Comparison of ENCODE assay signal across 11 mouse cellular contexts in genomic region chr3:84461687-84462086, GRCm38 (mm10). TPM values are rescaled to one million over a fixed set of nuclear protein-coding genes. Genes with fewer than 3 reads are reported as not detected.
A peak's percentile ranks its signal among the peaks of the same experiment; 100 is the strongest.
DNase-seq lines count a peak whose midpoint lies in the region; ATAC-seq and TF ChIP-seq lines count a peak whose summit lies in the region.
"Had no signal": no experiment of that assay in that cellular context is flagged by ENCODE, and none has a peak within 500 bp of the region (broad histone marks: within the 10 kb centered on the region; RNA-seq: fewer than 3 reads in every experiment).

No protein-coding gene starts in this region.

- H3K36me3 ChIP-seq in midbrain, embryonic 11.5 days (ENCODE audit: control insufficient read depth, insufficient read depth, low read length): no peaks in the 10 kb centered on the region
- no peaks in the 10 kb centered on the region for H3K36me3 ChIP-seq in midbrain, postnatal 0 days (ENCODE audit: insufficient read depth, low read length)
- no peaks in the 10 kb centered on the region for H3K36me3 ChIP-seq in hindbrain, embryonic 15.5 days
- H3K36me3 ChIP-seq in stomach, embryonic 14.5 days (ENCODE audit: control insufficient read depth, insufficient read depth, low read length): no peaks in the 10 kb centered on the region
- H3K36me3 ChIP-seq: embryonic facial prominence, embryonic 15.5 days had no signal

- peaks cover 6% of the 10 kb centered on the region; the same call in 1 of the 2 replicates for H3K4me1 ChIP-seq in midbrain, embryonic 11.5 days (ENCODE audit: control insufficient read depth, insufficient read depth, low read length)
- H3K4me1 ChIP-seq in midbrain, postnatal 0 days (ENCODE audit: insufficient read depth, low read length): no peaks in the 10 kb centered on the region
- 0 out of 2 replicates have a peak, but pooled peaks cover 14% of the 10 kb centered on the region for H3K4me1 ChIP-seq in hindbrain, embryonic 15.5 days (replicated peaks)
- H3K4me1 ChIP-seq in stomach, embryonic 14.5 days (ENCODE audit: control insufficient read depth, insufficient read depth, low read length): peaks cover 25% of the 10 kb centered on the region

- no peak overlapping the region for H3K4me3 ChIP-seq in midbrain, embryonic 11.5 days (ENCODE audit: low read depth, low read length)
- H3K4me3 ChIP-seq in midbrain, postnatal 0 days (ENCODE audit: low read depth, low read length): no peak overlapping the region
- H3K4me3 ChIP-seq in hindbrain, embryonic 15.5 days: no peak overlapping the region
- no peak overlapping the region for H3K4me3 ChIP-seq in stomach, embryonic 14.5 days (ENCODE audit: low read depth, low read length)
- H3K4me3 ChIP-seq: embryonic facial prominence, embryonic 15.5 days had no signal

- no peaks in the 10 kb centered on the region for H3K27me3 ChIP-seq in midbrain, embryonic 11.5 days (ENCODE audit: control insufficient read depth, insufficient read depth, low read length)
- no peaks in the 10 kb centered on the region for H3K27me3 ChIP-seq in midbrain, postnatal 0 days (ENCODE audit: insufficient read depth, low read length)
- H3K27me3 ChIP-seq in hindbrain, embryonic 15.5 days: no peaks in the 10 kb centered on the region
- H3K27me3 ChIP-seq in stomach, embryonic 14.5 days (ENCODE audit: control insufficient read depth, insufficient read depth, low read length): no peaks in the 10 kb centered on the region
- H3K27me3 ChIP-seq: embryonic facial prominence, embryonic 15.5 days had no signal

- 41% methylated on average over 4 of the region's 4 CpGs for WGBS in midbrain, embryonic 11.5 days
- 43% methylated on average over 4 of the region's 4 CpGs for WGBS in midbrain, postnatal 0 days
- WGBS in hindbrain, embryonic 15.5 days: 22% methylated on average over 4 of the region's 4 CpGs
- 16% methylated on average over 4 of the region's 4 CpGs for WGBS in stomach, embryonic 14.5 days

- H3K9ac ChIP-seq in midbrain, embryonic 11.5 days (ENCODE audit: low read length): no peak overlapping the region
- no peak overlapping the region for H3K9ac ChIP-seq in midbrain, postnatal 0 days (replicated peaks; ENCODE audit: low read length, poor library complexity, severe bottlenecking)
- H3K9ac ChIP-seq in hindbrain, embryonic 15.5 days: no peak overlapping the region
- H3K9ac ChIP-seq in stomach, embryonic 14.5 days (replicated peaks; ENCODE audit: low read depth, low read length): no peak overlapping the region
- H3K9ac ChIP-seq: embryonic facial prominence, embryonic 15.5 days had no signal

- no peaks in the 10 kb centered on the region for H3K9me3 ChIP-seq in midbrain, embryonic 11.5 days (ENCODE audit: control insufficient read depth, low read length)
- H3K9me3 ChIP-seq in midbrain, postnatal 0 days (ENCODE audit: low read length): no peaks in the 10 kb centered on the region
- no peaks in the 10 kb centered on the region for H3K9me3 ChIP-seq in hindbrain, embryonic 15.5 days
- H3K9me3 ChIP-seq in stomach, embryonic 14.5 days (ENCODE audit: control insufficient read depth, low read depth, low read length): no peaks in the 10 kb centered on the region
- H3K9me3 ChIP-seq: embryonic facial prominence, embryonic 15.5 days had no signal

- H3K27ac ChIP-seq in midbrain, embryonic 11.5 days (ENCODE audit: low read depth, low read length): no peak overlapping the region
- H3K27ac ChIP-seq in midbrain, postnatal 0 days (ENCODE audit: low read depth, low read length): no peak overlapping the region
- no peak overlapping the region for H3K27ac ChIP-seq in hindbrain, embryonic 15.5 days (replicated peaks)
- no peak overlapping the region; the same call in 1 of the 2 replicates for H3K27ac ChIP-seq in stomach, embryonic 14.5 days (ENCODE audit: low read length)
- H3K27ac ChIP-seq: embryonic facial prominence, embryonic 15.5 days had no signal

- peak; percentile 59 for DNase-seq in heart, adult 11 months
- DNase-seq in heart, adult 8-10 months (ENCODE audit: low spot score): no peak
- no peak for DNase-seq in midbrain, embryonic 11.5 days (ENCODE audit: low spot score, missing footprints)
- no peak for DNase-seq in midbrain, postnatal 0 days (ENCODE audit: low spot score)
- DNase-seq in urinary bladder, postnatal 36 days (ENCODE audit: low spot score in 2 of 2): no peak
- DNase-seq in urinary bladder, postnatal 25 days (ENCODE audit: low spot score): no peak
- DNase-seq: layer of hippocampus, adult 9-11 months had no signal

- TF ChIP-seq CTCF in midbrain, postnatal 0 days (IDR thresholded peaks at IDR 0.05): no peak

- peak; percentile 22; the same call in 1 of the 2 replicates for ATAC-seq in midbrain, embryonic 11.5 days (ENCODE audit: low FRiP score)
- no peak for ATAC-seq in midbrain, postnatal 0 days (ENCODE audit: low FRiP score)
- peak; percentile 51; the same call in 1 of the 2 replicates for ATAC-seq in hindbrain, embryonic 15.5 days (ENCODE audit: low FRiP score, low read depth)
- ATAC-seq in stomach, embryonic 14.5 days (ENCODE audit: insufficient number of reproducible peaks, insufficient read depth, low FRiP score, low read depth): peak; percentile 63; the same call in 1 of the 2 replicates

- no peak overlapping the region for H3K4me2 ChIP-seq in midbrain, embryonic 11.5 days
- no peak overlapping the region for H3K4me2 ChIP-seq in midbrain, postnatal 0 days (ENCODE audit: low read depth, low read length, poor library complexity, severe bottlenecking)
- no peak overlapping the region for H3K4me2 ChIP-seq in hindbrain, embryonic 15.5 days
- no peak overlapping the region for H3K4me2 ChIP-seq in stomach, embryonic 14.5 days (replicated peaks; ENCODE audit: low read depth, low read length)
- H3K4me2 ChIP-seq: embryonic facial prominence, embryonic 15.5 days had no signal

RNA-seq across cellular contexts. Expression of gene Fhdc1, which starts 18.5 kb away (rescaled TPM):
- 1 to 10 TPM in 1 of 4 experiments, under 1 TPM in 3; 0.23 to 1.2 (median 0.40) TPM for total RNA-seq in heart, adult 8-10 months (2022)
- polyA plus RNA-seq in midbrain, embryonic 11.5 days (2014; fragmentation: Nextera tagmentation; extraction: Ambion mirVana): 1.0 and 1.7 TPM in 2 replicates
- total RNA-seq in midbrain, postnatal 0 days (2014; rRNA removed): 3.7 and 3.8 TPM in 2 replicates
- polyA plus RNA-seq in midbrain, postnatal 0 days (2015; fragmentation: Nextera tagmentation; extraction: Ambion mirVana): 3.0 TPM in 2 replicates
- 5.4 and 7.1 TPM in 2 replicates for polyA plus RNA-seq in hindbrain, embryonic 15.5 days (2015; fragmentation: Nextera tagmentation; extraction: Ambion mirVana)
- 12.1 and 15.5 TPM in 2 replicates for polyA plus RNA-seq in stomach, embryonic 14.5 days (2014; fragmentation: Nextera tagmentation; extraction: Ambion mirVana)
- total RNA-seq: granulocyte monocyte progenitor cell, adult 5-6 weeks had no signal
